Mouse (Mus musculus) mouse embryonic stem cell (cell line): ENCODE measurements around the gene Renbp.

Source experiments
- in situ Hi-C, 2 experiments: fragments of 300-500 bp; cut with MboI; formaldehyde crosslinking; loops; 1 replicate in 1 of 2; 3 replicates in 1 of 2; pipeline ENCODE4 v1.14.3; 2019 to 2020; ENCODE audit warnings: low sequenced_read_pairs in 2 of 2, low pct_unique_long_range_greater_than_20kb in 1 of 2, mixed read lengths in 1 of 2; ENCODE audit not compliant: unreplicated experiment in 1 of 2

The Renbp gene

DNA sequence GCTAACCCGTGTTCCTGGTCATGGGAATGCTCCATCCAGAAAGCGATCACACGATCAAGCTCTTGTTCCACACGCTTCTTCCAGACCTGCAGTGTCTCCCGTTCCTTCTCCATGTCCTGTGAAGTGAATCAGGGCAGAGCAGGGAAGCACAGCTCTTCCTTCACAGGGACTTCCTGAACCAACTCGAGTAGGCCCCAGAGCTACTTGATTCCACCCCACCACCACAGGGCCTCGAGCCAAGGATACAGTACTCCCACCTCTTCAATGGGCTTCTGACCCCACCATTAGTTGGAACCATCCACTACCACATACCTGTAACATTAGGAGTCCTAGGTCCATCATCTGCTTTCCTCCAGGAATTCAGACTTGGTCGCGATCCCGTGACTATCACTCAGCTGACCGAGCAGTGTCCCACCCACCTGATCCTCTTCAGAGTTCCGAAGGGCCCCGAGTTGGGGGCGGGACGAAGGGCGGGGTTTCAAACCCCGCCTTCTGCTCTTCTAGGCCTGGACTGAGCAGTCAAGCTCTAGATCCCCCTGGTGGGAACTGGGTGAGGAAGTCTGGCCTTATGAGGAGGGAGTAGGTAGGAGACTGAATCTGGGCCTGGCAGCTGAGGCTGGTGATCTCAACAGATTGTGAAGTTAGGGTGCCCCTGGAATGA is at the start of gene Renbp:
Gene Renbp (minus strand): TSS at position 449 of the 661 bp plus-strand sequence.
- in situ Hi-C loops = loop anchor here in 1 of 2 experiments (25.0 kb wide), 1 partner anchor 307 kb away; the partner anchor contains the start of gene Flna

- in situ Hi-C loops = no loop called here
Measured at GRCm38 (mm10) chrX:73977783-73978182, 47.1 kb upstream of the Renbp start.

- in situ Hi-C loops = no loop called here
Measured at GRCm38 (mm10) chrX:73976283-73976682, 45.6 kb upstream of the Renbp start.

DNA sequence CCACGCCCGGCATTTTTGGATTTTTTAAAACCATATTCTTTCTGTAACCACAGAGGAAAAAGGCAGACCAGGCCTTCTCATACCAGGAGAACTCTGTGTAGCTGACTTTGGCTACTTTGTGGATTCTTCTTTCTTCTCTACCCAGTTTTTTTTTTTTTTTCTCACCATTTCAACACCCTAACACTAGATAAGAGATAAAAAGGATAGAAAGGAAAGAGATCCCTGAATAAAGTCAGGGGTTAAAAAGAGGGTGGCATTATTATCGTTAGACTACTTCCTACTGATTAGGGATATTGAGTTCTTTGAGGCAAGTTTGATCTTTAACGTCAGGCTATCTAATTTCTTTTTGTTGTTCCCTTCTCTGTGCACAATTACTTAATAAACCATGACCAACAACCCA is 42.1 kb upstream of the Renbp start:
- in situ Hi-C loops = loop anchor here in 1 of 2 experiments (25.0 kb wide), 1 partner anchor 90 kb away; no protein-coding TSS in a partner anchor

DNA sequence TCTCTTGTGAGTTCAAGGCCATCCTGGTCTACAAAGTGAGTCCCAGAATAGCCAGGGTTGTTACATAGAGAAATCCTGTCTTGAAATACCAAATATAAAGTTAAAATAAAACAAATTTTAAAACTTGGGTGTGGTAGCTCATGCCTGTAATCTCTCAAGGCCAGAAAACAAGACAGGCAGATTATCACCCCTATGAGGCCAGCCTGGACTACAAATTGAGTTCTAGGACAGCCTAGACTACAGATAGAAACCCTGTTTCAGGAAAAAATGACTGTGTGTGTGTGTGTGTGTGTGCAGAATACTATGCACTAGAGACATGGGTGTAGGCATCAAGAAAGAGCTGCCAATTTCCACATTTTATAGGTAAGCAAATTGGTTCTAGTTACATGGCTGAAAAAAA is 40.1 kb upstream of the Renbp start:
- in situ Hi-C loops = loop anchor here in 1 of 2 experiments (25.0 kb wide), 1 partner anchor 92 kb away; no protein-coding TSS in a partner anchor

- in situ Hi-C loops = loop anchor here in 1 of 2 experiments (25.0 kb wide), 1 partner anchor 93 kb away; no protein-coding TSS in a partner anchor
Measured at GRCm38 (mm10) chrX:73969729-73970128, 39.1 kb upstream of the Renbp start.

GRCm38 (mm10) chrX:73969167-73969566 is 38.5 kb upstream of the Renbp start:
- in situ Hi-C loops = loop anchor here in 1 of 2 experiments (25.0 kb wide), 1 partner anchor 93 kb away; no protein-coding TSS in a partner anchor

GRCm38 (mm10) chrX:73967177-73968075 is 36.8 kb upstream of the Renbp start:
- in situ Hi-C loops = loop anchor here in 1 of 2 experiments (25.0 kb wide), 1 partner anchor 95 kb away; no protein-coding TSS in a partner anchor

- in situ Hi-C loops = loop anchor here in 1 of 2 experiments (25.0 kb wide), 1 partner anchor 96 kb away; no protein-coding TSS in a partner anchor
Measured at GRCm38 (mm10) chrX:73966248-73967176, 35.9 kb upstream of the Renbp start, which contains the start of gene Hcfc1. Gene Hcfc1, minus strand, starts transcription at chrX:73966357.

- in situ Hi-C loops = loop anchor here in 1 of 2 experiments (25.0 kb wide), 1 partner anchor 97 kb away; no protein-coding TSS in a partner anchor
Measured at GRCm38 (mm10) chrX:73965307-73965706, 34.7 kb upstream of the Renbp start.

GRCm38 (mm10) chrX:73964363-73964762 is 33.7 kb upstream of the Renbp start:
- in situ Hi-C loops = loop anchor here in 1 of 2 experiments (25.0 kb wide), 1 partner anchor 98 kb away; no protein-coding TSS in a partner anchor

- in situ Hi-C loops = loop anchor here in 1 of 2 experiments (25.0 kb wide), 1 partner anchor 107 kb away; no protein-coding TSS in a partner anchor
Measured at GRCm38 (mm10) chrX:73954988-73955387, 24.3 kb upstream of the Renbp start.

- in situ Hi-C loops = loop anchor here in 1 of 2 experiments (25.0 kb wide), 1 partner anchor 110 kb away; no protein-coding TSS in a partner anchor
Measured at GRCm38 (mm10) chrX:73952603-73953002, 22.0 kb upstream of the Renbp start.

- in situ Hi-C loops = loop anchor here in 1 of 2 experiments (25.0 kb wide), 1 partner anchor 288 kb away; the partner anchor contains the start of gene Flna
Measured at GRCm38 (mm10) chrX:73949341-73949740, 18.7 kb upstream of the Renbp start.

GRCm38 (mm10) chrX:73948647-73949046 is 18.0 kb upstream of the Renbp start:
- in situ Hi-C loops = loop anchor here in 1 of 2 experiments (25.0 kb wide), 1 partner anchor 289 kb away; the partner anchor contains the start of gene Flna

DNA sequence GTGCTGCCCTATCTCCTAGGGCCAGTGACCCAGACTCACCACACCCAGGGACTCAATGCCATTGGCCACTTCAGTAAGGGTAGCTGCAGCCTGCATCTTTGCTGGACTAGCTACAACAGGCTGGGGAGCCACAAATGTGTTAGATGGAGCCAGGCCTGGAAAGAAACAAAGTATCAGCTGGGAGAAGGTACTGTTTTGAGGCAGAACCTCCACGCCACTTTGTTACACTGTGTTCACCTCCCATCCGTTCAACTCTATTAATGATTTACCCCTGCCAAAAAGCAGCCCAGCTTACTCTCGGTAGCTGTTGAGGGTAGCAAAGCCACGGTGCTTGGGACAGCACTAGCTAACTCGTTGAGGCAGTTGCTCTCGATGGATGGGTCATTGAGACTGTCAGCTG is 16.2 kb upstream of the Renbp start:
- in situ Hi-C loops = loop anchor here in 1 of 2 experiments (25.0 kb wide), 1 partner anchor 290 kb away; the partner anchor contains the start of gene Flna

GRCm38 (mm10) chrX:73942294-73942693 is 11.6 kb upstream of the Renbp start:
- in situ Hi-C loops = loop anchor here in 1 of 2 experiments (25.0 kb wide), 1 partner anchor 295 kb away; the partner anchor contains the start of gene Flna
